Mouse (Mus musculus) embryonic facial prominence, embryonic 14.5 days (tissue): Measurements from ENCODE around the gene Keap1. TPM values are rescaled to one million over a fixed set of nuclear protein-coding genes. Genes with fewer than 3 reads are reported as not detected.
"Not testable (repeated sequence)": the region's sequence is repeated elsewhere in the genome, so short reads cannot be mapped to it uniquely, and the experiment has no call there.

Experiments used
- ATAC-seq: fragments of 200-750 bp; cut with Nextera tagmentation; 2 replicates; pipeline ENCODE4 v1.8.0; 2017; ENCODE audit warnings: low read depth, moderate number of reproducible peaks, moderate TSS enrichment
- DNase-seq: peaks from one replicate; pipeline ENCODE4 v3.0.0-alpha.2; 2015; ENCODE audit warnings: low spot score
- H3K27ac ChIP-seq: fragments of 300-500 bp; sonication (generic); replicated peaks from 2 replicates; pipeline ENCODE4 v1.5.1; 2014; ENCODE audit warnings: low read depth, mild to moderate bottlenecking, low read length, moderate library complexity
- H3K27me3 ChIP-seq: fragments of 300-500 bp; sonication (generic); replicated peaks from 2 replicates; pipeline ENCODE4 v1.6.1; 2014; ENCODE audit warnings: low read length; ENCODE audit not compliant: control insufficient read depth, insufficient read depth
- H3K36me3 ChIP-seq: fragments of 300-500 bp; sonication (generic); 2 replicates; pipeline ENCODE4 v1.6.1; 2014; ENCODE audit warnings: low read length, mixed read lengths; ENCODE audit not compliant: control insufficient read depth, insufficient read depth
- H3K4me1 ChIP-seq: fragments of 300-500 bp; sonication (generic); 2 replicates; pipeline ENCODE4 v1.6.1; 2014; ENCODE audit warnings: antibody characterized with exemption, low read length; ENCODE audit not compliant: control insufficient read depth, insufficient read depth
- H3K4me2 ChIP-seq: fragments of 300-500 bp; sonication (generic); 2 replicates; pipeline ENCODE4 v1.6.1; 2014; ENCODE audit warnings: low read depth, mild to moderate bottlenecking, low read length, moderate library complexity, mixed read lengths
- H3K4me3 ChIP-seq: fragments of 300-500 bp; sonication (generic); 2 replicates; pipeline ENCODE4 v1.5.1; 2014; ENCODE audit warnings: low read depth, mild to moderate bottlenecking, low read length
- H3K9ac ChIP-seq: fragments of 300-500 bp; sonication (generic); 2 replicates; pipeline ENCODE4 v1.6.1; 2014; ENCODE audit warnings: low read depth, mild to moderate bottlenecking, low read length, moderate library complexity, mixed read lengths
- H3K9me3 ChIP-seq: fragments of 300-500 bp; sonication (generic); 2 replicates; pipeline ENCODE4 v1.6.1; 2016; ENCODE audit warnings: low read length; ENCODE audit not compliant: control insufficient read depth
- WGBS: fragments of 180-500 bp; shearing (Covaris S2); extraction: QIAGEN DNeasy Blood & Tissue Kit; methylation state at CpG from one replicate; pipeline ENCODE4 v1.1.7; 2014; 5-methylcytosine and 5-hydroxymethylcytosine counted together
- polyA plus RNA-seq: library from polyadenylated mRNA; unstranded; fragments of >200 nt; fragmentation: Nextera tagmentation; extraction: Ambion mirVana; gene quantifications from 2 replicates; pipeline ENCODE4 v1.2.1, GENCODE M21; 2014

The Keap1 gene
- polyA plus RNA-seq, 1 experiment from 2014 or later: 43.0 TPM

- DNase-seq: no peak
- H3K4me1 ChIP-seq: no peaks in the 10 kb centered on the region
- no peak overlapping the region for H3K9ac ChIP-seq
- H3K4me2 ChIP-seq: no peak overlapping the region
- H3K36me3 ChIP-seq: peaks cover 98% of the 10 kb centered on the region
- no peak overlapping the region for H3K4me3 ChIP-seq
- H3K27ac ChIP-seq: no peak overlapping the region
- no peak for ATAC-seq
- H3K27me3 ChIP-seq: no peaks in the 10 kb centered on the region
- H3K9me3 ChIP-seq: no peaks in the 10 kb centered on the region
- 91% methylated on average over 12 of the region's 12 CpGs for WGBS
Measured at GRCm38 (mm10) chr9:21275727-21276126, 36.6 kb upstream of the Keap1 start.

GRCm38 (mm10) chr9:21275013-21275710 lies 36.0 kb upstream of the Keap1 start:
- no peak overlapping the region for H3K4me2 ChIP-seq
- WGBS: 79% methylated on average over 7 of the region's 7 CpGs
- no peak overlapping the region for H3K27ac ChIP-seq
- no peak overlapping the region for H3K4me3 ChIP-seq
- ATAC-seq (no peak), DNase-seq (no peak)
- no peaks in the 10 kb centered on the region for H3K9me3 ChIP-seq
- no peaks in the 10 kb centered on the region for H3K4me1 ChIP-seq
- peaks cover 98% of the 10 kb centered on the region for H3K36me3 ChIP-seq
- H3K27me3 ChIP-seq: no peaks in the 10 kb centered on the region
- H3K9ac ChIP-seq: no peak overlapping the region

- Histone ChIP-seq H3K4me2 (no peak overlapping the region), H3K27me3 (no peaks in the 10 kb centered on the region), H3K27ac (no peak overlapping the region), H3K9ac (no peak overlapping the region), H3K4me3 (no peak overlapping the region), H3K36me3 (peaks cover 97% of the 10 kb centered on the region), H3K4me1 (no peaks in the 10 kb centered on the region), H3K9me3 (no peaks in the 10 kb centered on the region)
- no peak for ATAC-seq
- DNase-seq: peak; percentile 14
- 89% methylated on average over 3 of the region's 3 CpGs for WGBS
Measured at GRCm38 (mm10) chr9:21274336-21274735, 35.2 kb upstream of the Keap1 start.

- Histone ChIP-seq H3K4me3 (no peak overlapping the region), H3K4me2 (no peak overlapping the region), H3K36me3 (peaks cover 97% of the 10 kb centered on the region), H3K27me3 (no peaks in the 10 kb centered on the region), H3K9me3 (no peaks in the 10 kb centered on the region), H3K27ac (no peak overlapping the region), H3K4me1 (no peaks in the 10 kb centered on the region), H3K9ac (no peak overlapping the region)
- ATAC-seq (no peak), DNase-seq (no peak)
- WGBS: 76% methylated on average over 7 of the region's 7 CpGs
Measured at GRCm38 (mm10) chr9:21273520-21274228, 34.5 kb upstream of the Keap1 start.

GRCm38 (mm10) chr9:21273094-21273493 lies 33.9 kb upstream of the Keap1 start:
- Histone ChIP-seq H3K9ac (no peak overlapping the region), H3K27me3 (no peaks in the 10 kb centered on the region), H3K27ac (no peak overlapping the region), H3K4me3 (no peak overlapping the region), H3K4me2 (no peak overlapping the region), H3K9me3 (no peaks in the 10 kb centered on the region), H3K36me3 (peaks cover 97% of the 10 kb centered on the region), H3K4me1 (no peaks in the 10 kb centered on the region)
- DNase-seq: no peak
- WGBS: 83% methylated on average over 8 of the region's 8 CpGs
- no peak for ATAC-seq

GRCm38 (mm10) chr9:21272391-21272790 lies 33.2 kb upstream of the Keap1 start:
- WGBS: 86% methylated on average over 9 of the region's 9 CpGs
- ATAC-seq: no peak
- H3K27ac ChIP-seq: no peak overlapping the region
- no peak overlapping the region for H3K4me3 ChIP-seq
- peaks cover 96% of the 10 kb centered on the region for H3K36me3 ChIP-seq
- no peak overlapping the region for H3K9ac ChIP-seq
- no peak for DNase-seq
- no peaks in the 10 kb centered on the region for H3K4me1 ChIP-seq
- H3K9me3 ChIP-seq: no peaks in the 10 kb centered on the region
- no peaks in the 10 kb centered on the region for H3K27me3 ChIP-seq
- H3K4me2 ChIP-seq: no peak overlapping the region

GRCm38 (mm10) chr9:21269590-21269989 lies 30.4 kb upstream of the Keap1 start:
- H3K36me3 ChIP-seq: peaks cover 75% of the 10 kb centered on the region

GRCm38 (mm10) chr9:21268305-21268704 lies 29.1 kb upstream of the Keap1 start:
- no peak overlapping the region for H3K4me2 ChIP-seq
- WGBS: 94% methylated on average over 16 of the region's 16 CpGs
- no peak overlapping the region for H3K9ac ChIP-seq
- H3K27me3 ChIP-seq: no peaks in the 10 kb centered on the region
- H3K4me1 ChIP-seq: peaks cover 14% of the 10 kb centered on the region
- peaks cover 62% of the 10 kb centered on the region for H3K36me3 ChIP-seq
- H3K27ac ChIP-seq: no peak overlapping the region
- H3K9me3 ChIP-seq: no peaks in the 10 kb centered on the region
- no peak for DNase-seq
- no peak overlapping the region for H3K4me3 ChIP-seq
- no peak for ATAC-seq

More at GRCm38 (mm10) chr9:21269590-21269989, 30.4 kb upstream of the Keap1 start:
- not testable (repeated sequence) for H3K27ac ChIP-seq, ATAC-seq, H3K9ac ChIP-seq, H3K4me3 ChIP-seq, DNase-seq, H3K27me3 ChIP-seq, H3K9me3 ChIP-seq, H3K4me2 ChIP-seq
- peaks cover 11% of the 10 kb centered on the region for H3K4me1 ChIP-seq
- 74% methylated on average over 5 of the region's 5 CpGs for WGBS
